Mouse (Mus musculus) small intestine, adult 2 months (tissue): Measurements from ENCODE around the gene 4931414P19Rik. TPM values are rescaled to one million over a fixed set of nuclear protein-coding genes. Genes with fewer than 3 reads are reported as not detected.

Experiments
- H3K27ac ChIP-seq: fragments of 200-500 bp; 2 replicates; pipeline ENCODE4 v1.5.1; 2012; ENCODE audit warnings: low read depth, low read length, control low read depth, inconsistent platforms; ENCODE audit not compliant: insufficient read depth
- H3K27me3 ChIP-seq: fragments of 200-500 bp; 2 replicates; pipeline ENCODE4 v1.6.1; 2012; ENCODE audit warnings: mild to moderate bottlenecking, moderate library complexity, low read length, inconsistent platforms; ENCODE audit not compliant: control insufficient read depth, insufficient read depth
- H3K36me3 ChIP-seq: fragments of 200-500 bp; 2 replicates; pipeline ENCODE4 v1.6.1; 2012; ENCODE audit warnings: mild to moderate bottlenecking, low read length, control low read depth, inconsistent platforms; ENCODE audit not compliant: control insufficient read depth, insufficient read depth
- H3K4me1 ChIP-seq: fragments of 200-500 bp; 2 replicates; pipeline ENCODE4 v1.6.1; 2012; ENCODE audit warnings: low read length, inconsistent platforms, mixed read lengths; ENCODE audit not compliant: control insufficient read depth, insufficient read depth, insufficient read length
- H3K4me3 ChIP-seq: fragments of 200-500 bp; 2 replicates; pipeline ENCODE4 v1.5.1; 2012; ENCODE audit warnings: low read depth, mild to moderate bottlenecking, control low read depth, inconsistent platforms, low read length, moderate library complexity
- CTCF ChIP-seq: fragments of 200-500 bp; IDR thresholded peaks from 2 replicates; pipeline ENCODE4 v1.5.1; 2012; ENCODE audit warnings: low read depth, mild to moderate bottlenecking, control low read depth, inconsistent platforms, low read length, moderate library complexity, mixed read lengths; ENCODE audit not compliant: insufficient replicate concordance, insufficient read length; ENCODE audit errors: extremely low read depth
- POLR2A ChIP-seq: fragments of 200-500 bp; IDR thresholded peaks from 2 replicates; pipeline ENCODE4 v1.6.1; 2012; ENCODE audit warnings: low read depth, mild to moderate bottlenecking, control low read depth, inconsistent platforms, low read length, moderate library complexity
- WGBS: fragments of 180-500 bp; shearing (Covaris S2); methylation state at CpG from one replicate; pipeline ENCODE4 v1.1.7; 2018; 5-methylcytosine and 5-hydroxymethylcytosine counted together
- polyA plus RNA-seq: library from polyadenylated mRNA; depleted of rRNA; stranded (reverse); fragments of >200 nt; gene quantifications from 2 replicates; pipeline ENCODE4 v1.2.3, GENCODE M21; 2012

4931414P19Rik gene
- polyA plus RNA-seq, 1 experiment = 5.6 TPM

- no peaks in the 10 kb centered on the region for H3K27me3 ChIP-seq
- TF ChIP-seq CTCF (no peak), POLR2A (no peak)
- peaks cover 5% of the 10 kb centered on the region; the same call in 1 of the 2 replicates for H3K36me3 ChIP-seq
- no peaks in the 10 kb centered on the region for H3K4me1 ChIP-seq
- 88% methylated on average over 2 of the region's 2 CpGs for WGBS
- H3K27ac ChIP-seq = no peak overlapping the region
- H3K4me3 ChIP-seq = no peak overlapping the region
Observed at GRCm38 (mm10) chr14:54629797-54630196, 24.0 kb upstream of the 4931414P19Rik start.

DNA sequence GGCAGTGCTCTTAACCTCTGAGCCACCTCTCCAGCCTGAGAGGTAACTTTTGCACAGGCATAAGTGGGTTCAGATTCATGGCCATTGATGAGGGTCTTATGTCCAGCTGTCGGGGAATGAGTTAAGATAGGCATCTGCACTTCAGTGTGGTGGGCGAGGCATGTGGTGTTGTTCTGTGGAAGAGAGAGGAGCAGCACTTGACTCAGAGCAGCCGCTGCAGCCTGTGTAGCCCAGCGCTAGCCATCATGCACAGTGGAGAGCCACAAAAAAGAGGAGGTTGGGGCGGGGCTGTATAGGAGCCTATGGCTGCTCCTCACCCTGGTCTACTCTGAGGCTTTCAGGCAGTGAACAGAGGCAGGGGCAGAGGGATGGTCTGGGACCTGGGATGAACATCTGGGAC lies 22.3 kb upstream of the 4931414P19Rik start:
- no peaks in the 10 kb centered on the region for H3K4me1 ChIP-seq
- H3K27me3 ChIP-seq = no peaks in the 10 kb centered on the region
- TF ChIP-seq CTCF (no peak), POLR2A (no peak)
- WGBS = 64% methylated on average over 5 of the region's 5 CpGs
- H3K27ac ChIP-seq = no peak overlapping the region
- no peak overlapping the region for H3K4me3 ChIP-seq
- peaks cover 2% of the 10 kb centered on the region; the same call in 1 of the 2 replicates for H3K36me3 ChIP-seq

DNA sequence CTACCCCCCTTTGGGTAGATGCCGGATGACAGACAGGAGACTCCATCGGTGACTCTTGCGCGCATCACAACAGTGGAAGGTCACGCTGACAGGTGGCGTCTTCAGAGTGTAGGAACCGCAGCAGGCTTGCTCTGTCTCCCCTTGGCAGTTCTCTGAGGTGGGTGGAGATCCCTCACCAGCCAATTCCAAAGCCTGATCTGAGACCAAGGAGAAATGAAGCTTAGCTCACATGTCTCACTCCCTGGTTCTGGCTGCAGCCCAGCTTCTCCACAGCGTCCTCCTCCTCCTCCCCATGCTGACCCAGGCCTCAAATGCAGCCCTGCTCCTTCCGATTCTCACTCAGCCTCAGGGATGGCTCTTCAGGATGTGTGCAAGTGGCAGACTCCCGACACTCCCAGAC lies 19.2 kb upstream of the 4931414P19Rik start:
- TF ChIP-seq CTCF (no peak), POLR2A (no peak)
- Histone ChIP-seq H3K27ac (no peak overlapping the region), H3K36me3 (no peaks in the 10 kb centered on the region), H3K4me1 (no peaks in the 10 kb centered on the region), H3K4me3 (no peak overlapping the region), H3K27me3 (no peaks in the 10 kb centered on the region)
- 78% methylated on average over 10 of the region's 10 CpGs for WGBS

DNA sequence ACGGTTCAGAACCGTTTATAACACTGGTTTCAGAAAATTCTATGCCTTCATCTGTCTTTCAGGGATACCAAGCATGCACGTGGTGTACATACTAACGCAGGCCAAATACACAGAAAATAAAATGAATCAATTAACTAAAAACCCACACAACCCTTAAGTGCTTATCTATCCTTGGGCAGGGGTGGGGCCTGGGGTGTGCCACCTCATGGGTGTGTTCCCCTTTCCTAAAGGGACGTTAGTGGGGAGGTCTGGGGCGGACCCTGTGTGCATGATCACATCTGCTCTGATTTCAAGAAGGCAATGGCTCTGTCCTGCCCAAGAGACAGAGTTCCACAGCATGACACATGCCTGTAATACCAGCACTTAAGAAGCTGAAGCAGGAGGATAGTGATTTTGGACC lies 17.5 kb upstream of the 4931414P19Rik start:
- no peak overlapping the region for H3K27ac ChIP-seq
- TF ChIP-seq CTCF = no peak
- no peak for TF ChIP-seq POLR2A
- H3K4me1 ChIP-seq = no peaks in the 10 kb centered on the region
- 73% methylated on average over 6 of the region's 6 CpGs for WGBS
- no peak overlapping the region for H3K4me3 ChIP-seq
- no peaks in the 10 kb centered on the region for H3K27me3 ChIP-seq
- H3K36me3 ChIP-seq = no peaks in the 10 kb centered on the region

DNA sequence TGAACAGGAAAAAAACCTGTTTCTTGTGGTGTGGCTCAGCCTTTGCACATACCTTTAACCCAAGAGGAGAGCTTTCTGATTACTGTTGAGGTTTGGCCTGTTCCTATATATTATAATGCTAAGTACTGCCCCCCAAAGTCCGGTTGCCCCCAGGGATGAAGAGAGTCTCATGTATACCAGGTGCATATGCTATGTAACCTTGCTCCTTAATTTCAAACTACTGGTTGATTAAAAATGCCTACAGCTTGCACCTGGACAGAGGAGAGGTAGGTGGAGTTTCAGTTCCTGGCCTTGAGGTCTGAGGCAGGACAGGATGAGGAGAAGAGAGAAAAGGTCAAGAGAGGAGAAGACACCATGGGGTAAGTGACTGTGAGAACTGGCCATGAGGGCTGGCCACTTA lies 15.3 kb upstream of the 4931414P19Rik start, which contains the start of gene Psmb11:
Gene Psmb11, plus strand, starts transcription at position 301 of the 400 bp plus-strand sequence.
- TF ChIP-seq POLR2A (no peak), CTCF (no peak)
- Histone ChIP-seq H3K27me3 (no peaks in the 10 kb centered on the region), H3K27ac (no peak within 1 kb of the TSS), H3K4me1 (no peaks in the 10 kb centered on the region), H3K4me3 (no peak within 1 kb of the TSS), H3K36me3 (no peaks in the 10 kb centered on the region)
- 91% methylated on average over 1 of the region's 1 CpGs for WGBS

GRCm38 (mm10) chr14:54617897-54618365 lies 12.1 kb upstream of the 4931414P19Rik start, which contains the start of gene Psmb5:
TSS of gene Psmb5 (minus strand) at chr14:54618022.
- no peaks in the 10 kb centered on the region for H3K27me3 ChIP-seq
- peak within 1 kb of the TSS; percentile 80 for H3K4me3 ChIP-seq
- WGBS = under 1% methylated on average over 25 of the region's 25 CpGs
- peaks cover 15% of the 10 kb centered on the region for H3K36me3 ChIP-seq
- 0 out of 2 replicates have a peak within 1 kb of the TSS, but pooled peaks have one; percentile 54 for H3K27ac ChIP-seq
- TF ChIP-seq CTCF = peak; percentile 4; the same call in 1 of the 2 replicates
- peak; percentile 28; the same call in 1 of the 2 replicates for TF ChIP-seq POLR2A
- no peaks in the 10 kb centered on the region for H3K4me1 ChIP-seq

DNA sequence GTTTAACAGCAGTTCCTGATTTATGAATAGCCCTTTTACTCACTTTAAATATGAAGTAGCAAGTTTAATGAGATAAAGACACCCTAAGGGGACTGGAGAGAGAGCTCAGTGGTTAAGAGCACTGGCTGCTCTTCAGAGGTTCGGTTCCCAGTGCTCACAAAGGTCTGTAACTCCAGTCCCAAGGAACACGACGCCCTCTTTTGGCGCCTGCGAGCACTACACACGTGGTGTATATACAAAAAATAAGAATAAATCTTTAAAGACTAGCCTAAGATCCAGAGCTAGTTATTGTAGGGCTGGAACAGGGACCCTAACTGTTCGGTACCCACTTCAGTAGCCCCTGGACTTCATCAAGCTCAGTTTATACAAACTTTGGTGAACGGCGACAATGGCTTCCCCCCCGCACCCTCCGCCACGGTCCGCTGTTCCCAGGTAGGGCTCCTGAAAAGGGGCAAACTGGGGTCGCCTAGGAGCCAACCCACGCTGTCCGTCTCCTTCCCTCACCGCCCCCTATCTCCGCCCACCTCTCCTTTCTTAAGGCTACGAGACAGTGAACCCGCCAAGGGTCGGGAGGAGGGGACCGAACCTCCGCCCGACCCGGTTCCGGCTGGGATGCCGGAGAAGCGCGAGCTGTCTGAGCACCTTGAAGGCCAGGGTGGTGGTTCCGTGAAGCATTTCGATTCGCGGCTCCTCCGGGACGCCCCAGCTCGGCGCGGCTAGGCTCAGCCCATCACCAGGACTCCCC lies 11.5 kb upstream of the 4931414P19Rik start:
- WGBS = 2% methylated on average over 38 of the region's 38 CpGs

More for the DNA sequence above, 11.5 kb upstream of the 4931414P19Rik start:
- H3K27ac ChIP-seq = no peak overlapping the region
- H3K36me3 ChIP-seq = peaks cover 21% of the 10 kb centered on the region
- no peaks in the 10 kb centered on the region for H3K4me1 ChIP-seq
- TF ChIP-seq CTCF (no peak), POLR2A (no peak)
- no peaks in the 10 kb centered on the region for H3K27me3 ChIP-seq
- peak overlapping the region; percentile 80 for H3K4me3 ChIP-seq
